Mouse (Mus musculus) adrenal gland (tissue): ENCODE measurements around the gene Atp8b2.

ENCODE experiments used
- intact Hi-C: fragments of 180-260 bp; cut with DNase I; formaldehyde crosslinking; loops from one replicate; pipeline ENCODE4 v1.15.1; 2025

The Atp8b2 gene

DNA sequence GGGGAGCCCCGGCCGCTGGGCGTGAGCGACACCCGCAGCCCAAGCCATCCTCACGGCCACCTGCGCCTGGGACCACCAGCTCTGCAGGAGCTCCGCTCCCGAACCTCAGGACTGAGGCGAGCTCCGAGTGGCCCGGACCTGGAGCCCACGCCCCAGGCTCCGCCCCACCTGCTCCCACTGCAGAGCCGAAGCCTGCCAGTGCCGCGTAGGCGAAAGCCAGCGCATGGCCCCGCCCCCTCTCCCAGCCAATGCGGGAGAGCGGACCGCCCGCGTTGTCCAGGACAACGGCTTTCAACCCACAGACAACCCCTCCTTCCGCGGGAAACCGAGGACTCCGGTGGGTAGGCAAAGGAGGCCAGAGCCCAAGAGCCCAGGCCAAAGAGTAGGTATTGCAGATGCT is 2.8 kb downstream of the Atp8b2 start:
- intact Hi-C loops: no loop called here

- intact Hi-C loops: no loop called here
Measured at GRCm38 (mm10) chr3:89959435-89959834, 3.9 kb downstream of the Atp8b2 start.

DNA sequence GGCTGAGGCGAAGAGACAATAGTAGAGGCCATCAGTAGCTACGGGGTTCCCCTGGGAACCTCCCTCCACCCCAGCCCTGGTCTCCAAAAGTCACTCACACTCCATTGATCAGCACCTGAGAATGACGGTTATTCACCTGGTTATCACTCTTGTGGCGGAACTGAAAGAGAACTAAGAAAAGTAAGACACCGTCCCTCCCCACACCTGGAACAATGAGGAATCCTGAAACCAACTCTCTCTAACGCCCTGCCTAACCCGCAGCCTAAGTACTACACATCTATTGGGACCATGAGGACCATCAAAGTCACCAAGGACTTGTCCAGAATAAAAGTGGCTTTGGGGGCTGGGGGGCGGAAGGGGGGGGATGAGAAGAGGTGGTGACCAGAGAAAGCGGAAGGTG is 5.4 kb downstream of the Atp8b2 start:
- intact Hi-C loops: no loop called here

DNA sequence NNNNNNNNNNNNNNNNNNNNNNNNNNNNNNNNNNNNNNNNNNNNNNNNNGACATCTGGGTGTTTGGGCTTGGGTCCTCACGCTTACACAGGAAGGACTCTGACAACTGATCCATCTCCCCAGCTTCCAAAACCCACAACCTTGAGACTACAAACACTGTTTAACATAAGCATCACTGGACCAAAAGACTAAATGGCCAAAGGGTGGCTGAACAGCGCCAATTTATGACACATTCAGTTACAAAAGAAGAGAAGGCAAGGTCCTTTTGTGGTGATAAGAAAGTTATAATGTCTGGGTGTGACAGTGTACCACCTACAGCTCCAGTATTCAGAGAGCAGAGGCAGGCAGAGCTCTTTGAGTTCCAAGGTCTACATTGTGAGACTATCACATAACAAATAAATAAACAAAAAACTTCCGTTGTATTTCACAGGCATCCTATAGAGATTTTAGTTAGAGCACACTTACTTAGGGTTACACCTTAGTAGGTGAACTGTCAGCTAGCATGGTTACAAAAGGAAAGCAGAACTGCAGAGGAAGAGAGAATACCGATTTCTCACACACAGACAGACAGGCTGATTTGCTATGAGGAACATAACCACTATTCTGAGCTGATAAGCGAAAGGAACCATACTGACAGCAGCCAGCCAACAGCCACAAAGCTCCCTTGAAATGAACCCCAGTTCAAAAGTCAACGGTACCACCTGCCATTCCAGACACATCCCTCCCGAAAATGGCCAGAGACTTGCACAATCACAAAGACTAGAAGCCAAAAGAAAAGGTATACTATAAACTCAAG is 6.9 kb downstream of the Atp8b2 start:
- intact Hi-C loops: no loop called here

- intact Hi-C loops: loop anchor here (5.0 kb wide), 2 partner anchors 109 to 124 kb away; no protein-coding TSS in a partner anchor
Measured at GRCm38 (mm10) chr3:89953420-89953819, 9.9 kb downstream of the Atp8b2 start.

DNA sequence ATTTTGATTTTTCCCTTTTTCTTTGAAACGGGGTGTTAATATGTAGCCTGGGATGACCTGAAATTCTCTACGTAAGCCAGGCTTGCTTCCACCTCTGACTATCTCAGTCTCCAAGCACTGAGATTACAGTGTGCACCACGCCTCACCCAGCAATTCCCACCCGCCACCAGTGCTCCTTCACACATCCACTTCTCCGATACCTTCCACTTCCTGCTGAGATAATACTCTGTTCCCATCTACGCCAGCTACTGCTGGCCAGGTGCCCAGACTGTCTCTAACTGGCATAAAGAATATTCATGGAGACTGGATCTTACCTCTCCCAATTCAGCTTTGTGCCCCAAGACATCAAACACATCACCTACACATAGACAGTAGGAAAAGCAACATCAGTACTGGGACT is 14.7 kb downstream of the Atp8b2 start:
- intact Hi-C loops: no loop called here

DNA sequence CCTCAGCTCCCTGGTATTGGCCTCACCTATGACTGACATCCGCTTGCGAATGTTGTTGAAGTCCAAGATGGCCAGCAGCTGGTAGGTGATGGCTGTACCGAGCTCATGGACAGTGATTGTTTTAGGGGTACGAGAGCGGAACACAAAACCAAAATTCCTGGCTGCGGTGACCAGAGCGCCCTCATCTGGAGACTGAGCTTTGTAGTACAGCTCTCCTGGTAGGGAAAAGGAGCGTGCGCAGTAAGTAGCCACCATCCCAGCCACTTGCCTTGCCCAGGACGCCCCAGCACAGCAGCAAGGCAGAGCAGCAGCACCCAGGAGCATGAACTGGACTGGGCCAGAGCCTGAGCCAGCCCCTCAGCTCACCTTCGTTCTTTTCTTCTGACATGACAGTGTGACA is 15.3 kb downstream of the Atp8b2 start:
- intact Hi-C loops: no loop called here

DNA sequence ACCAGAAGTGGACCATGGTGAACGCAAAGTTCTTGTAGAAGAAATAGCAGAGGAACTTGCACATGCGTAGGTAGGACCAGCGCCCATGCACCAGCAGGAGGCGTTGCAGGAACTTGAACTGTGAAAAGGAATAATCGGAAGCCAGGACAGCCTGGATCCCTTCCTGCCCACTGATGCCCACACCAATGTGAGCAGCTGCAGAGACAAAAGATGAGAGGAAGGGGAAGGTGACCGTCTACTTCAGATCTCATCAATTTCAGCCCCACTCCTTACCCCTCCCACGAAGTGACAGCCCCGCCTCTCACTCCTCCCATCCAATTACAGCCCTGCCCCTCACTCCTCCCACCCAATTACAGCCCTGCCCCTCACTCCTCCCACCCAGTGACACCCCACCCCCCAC is 18.3 kb downstream of the Atp8b2 start:
- intact Hi-C loops: no loop called here

- intact Hi-C loops: no loop called here
Measured at GRCm38 (mm10) chr3:89942894-89943293, 20.4 kb downstream of the Atp8b2 start.

- intact Hi-C loops: no loop called here
Measured at GRCm38 (mm10) chr3:89936495-89936894, 26.8 kb downstream of the Atp8b2 start.

GRCm38 (mm10) chr3:89932925-89933324 is 30.4 kb downstream of the Atp8b2 start:
- intact Hi-C loops: no loop called here

DNA sequence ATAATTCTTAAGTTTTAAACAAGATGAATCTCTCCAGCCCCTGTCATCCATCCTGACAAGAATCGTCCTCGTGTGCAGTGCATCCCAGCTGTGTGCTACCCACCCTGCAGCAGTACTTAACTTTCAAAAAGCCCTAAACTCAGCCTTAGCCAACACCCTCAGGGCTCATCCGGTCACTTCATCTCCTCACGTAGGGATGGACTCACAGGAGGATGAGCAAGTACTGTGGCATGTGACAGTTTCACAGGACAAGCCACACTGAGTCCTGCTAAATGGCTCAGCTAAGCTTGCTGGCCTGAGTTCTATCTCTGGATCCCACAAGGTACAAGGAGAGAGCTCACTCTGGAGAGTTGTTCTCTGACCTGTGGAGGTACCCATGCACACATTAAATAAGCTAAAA is 34.4 kb downstream of the Atp8b2 start:
- intact Hi-C loops: no loop called here

DNA sequence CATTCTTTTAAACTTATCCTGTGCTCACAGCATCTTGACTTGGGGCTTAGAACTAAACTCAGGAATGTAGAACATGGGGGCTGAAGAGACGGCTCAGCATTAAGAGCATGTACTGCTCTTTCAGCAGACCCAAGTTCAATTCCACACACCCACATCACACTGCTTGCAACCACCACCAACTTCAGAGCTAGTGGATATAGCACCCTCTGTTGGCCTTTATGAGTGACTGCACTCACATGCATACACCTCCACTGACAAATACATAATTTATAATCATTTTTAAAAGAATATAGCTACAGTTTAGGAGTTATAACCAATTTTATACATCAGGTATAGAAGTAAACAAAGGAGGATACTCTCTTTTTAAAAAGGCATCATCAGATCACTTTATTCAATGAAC is 36.9 kb downstream of the Atp8b2 start:
- intact Hi-C loops: no loop called here

DNA sequence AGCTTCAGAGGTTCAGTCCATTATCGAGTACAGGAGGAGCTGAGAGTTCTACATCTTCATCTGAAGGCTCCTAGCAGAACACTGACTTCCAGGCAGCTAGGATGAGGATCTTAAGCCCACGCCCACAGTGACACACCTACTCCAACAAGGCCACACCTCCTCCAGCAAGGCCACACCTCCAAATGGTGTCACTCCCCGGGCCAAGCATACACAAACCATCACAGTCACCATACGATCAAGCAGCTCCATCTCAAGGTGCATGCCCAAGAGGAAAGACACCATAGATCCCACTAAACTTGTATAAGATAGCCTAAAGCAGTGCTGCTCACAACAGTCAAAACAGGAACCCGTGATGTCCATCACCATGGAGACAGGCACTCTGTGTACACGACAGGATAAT is 42.6 kb downstream of the Atp8b2 start:
- intact Hi-C loops: no loop called here

DNA sequence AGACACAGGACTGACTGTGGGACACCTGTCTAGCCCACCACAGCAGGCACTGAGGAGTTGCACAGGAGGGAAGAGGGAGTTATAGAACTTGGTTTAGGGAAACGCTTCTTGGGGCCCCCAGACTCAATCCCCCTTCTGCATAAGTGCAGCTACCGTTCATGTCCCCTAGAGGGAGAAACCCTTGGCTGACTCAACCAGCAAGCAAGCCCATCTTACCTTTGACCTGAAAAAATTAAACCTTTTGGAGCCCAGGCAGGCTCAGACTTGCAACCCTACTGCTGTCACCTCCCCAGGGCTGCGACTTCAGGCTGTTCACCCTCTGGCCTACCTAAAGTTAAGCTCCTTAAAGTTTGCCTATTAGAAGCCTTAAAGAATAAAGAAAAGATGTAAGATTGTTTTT is 45.9 kb downstream of the Atp8b2 start:
- intact Hi-C loops: no loop called here

- intact Hi-C loops: no loop called here
Measured at GRCm38 (mm10) chr3:89916622-89917021, 46.7 kb downstream of the Atp8b2 start.

GRCm38 (mm10) chr3:89914700-89915099 is 48.6 kb downstream of the Atp8b2 start:
- intact Hi-C loops: no loop called here

- intact Hi-C loops: no loop called here
Measured at GRCm38 (mm10) chr3:89912543-89913391, 50.5 kb downstream of the Atp8b2 start, which contains the start of gene Il6ra. Il6ra (minus strand) TSS chr3:89913196.

DNA sequence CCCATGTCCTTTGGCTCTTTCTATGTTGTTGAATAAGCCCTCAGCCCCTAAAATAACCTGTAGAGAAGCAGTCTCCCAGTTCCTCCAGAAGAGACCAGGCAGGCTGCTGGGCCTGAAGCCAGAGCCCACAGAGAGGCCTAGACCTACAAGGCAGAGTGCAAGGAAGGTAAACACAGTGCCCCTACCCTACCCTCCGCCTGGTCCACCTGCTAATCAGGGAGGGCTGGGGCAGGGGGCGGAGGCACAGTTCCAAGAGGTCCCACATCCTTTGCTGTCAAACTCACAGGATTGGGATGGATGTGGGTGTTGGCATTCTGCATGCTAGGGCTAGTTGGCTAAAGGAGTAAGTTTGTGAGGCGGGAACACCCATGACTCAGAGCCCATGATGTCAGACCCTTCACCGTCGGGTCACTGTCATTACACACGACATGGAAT is 51.2 kb downstream of the Atp8b2 start:
- intact Hi-C loops: no loop called here

GRCm38 (mm10) chr3:89911207-89911606 is 52.1 kb downstream of the Atp8b2 start:
- intact Hi-C loops: no loop called here

- intact Hi-C loops: no loop called here
Measured at GRCm38 (mm10) chr3:89909703-89910542, 53.4 kb downstream of the Atp8b2 start.
